Mouse (Mus musculus) CH12.LX (cell line): ENCODE measurements around the gene Gramd1a.

ENCODE experiments used
- BHLHE40 ChIP-seq: IDR thresholded peaks from 2 replicates; pipeline ENCODE4 v1.6.1; 2011; ENCODE audit warnings: mild to moderate bottlenecking, low read depth, low read length, improper control_type of control experiment
- CTCF ChIP-seq, 2 experiments: IDR thresholded peaks in 1 of 2; conservative IDR thresholded peaks in 1 of 2; 2 replicates each; pipeline ENCODE4 v1.5.1; 2011 to 2012; ENCODE audit warnings: low read depth in 2 of 2, low read length in 2 of 2, improper control_type of control experiment in 1 of 2, inconsistent platforms in 1 of 2, mild to moderate bottlenecking in 1 of 2, moderate library complexity in 1 of 2
- EP300 ChIP-seq: IDR thresholded peaks from 2 replicates; pipeline ENCODE4 v1.6.1; 2011; ENCODE audit warnings: low read length, improper control_type of control experiment
- MAX ChIP-seq: IDR thresholded peaks from 2 replicates; pipeline ENCODE4 v1.6.1; 2011; ENCODE audit warnings: low read length, improper control_type of control experiment
- MAZ ChIP-seq: IDR thresholded peaks from 2 replicates; pipeline ENCODE4 v1.6.1; 2012; ENCODE audit warnings: low read depth, mild to moderate bottlenecking, inconsistent platforms, low read length, improper control_type of control experiment, moderate library complexity
- POLR2A ChIP-seq: IDR thresholded peaks from 2 replicates; pipeline ENCODE4 v1.6.1; 2011; ENCODE audit warnings: low read depth, mild to moderate bottlenecking, improper control_type of control experiment, low read length
- SMC3 ChIP-seq: IDR thresholded peaks from 2 replicates; pipeline ENCODE4 v1.6.1; 2011; ENCODE audit warnings: low read depth, low read length, improper control_type of control experiment
- USF1 ChIP-seq: IDR thresholded peaks from 2 replicates; pipeline ENCODE4 v1.6.1; 2014; ENCODE audit warnings: low read depth, mild to moderate bottlenecking, inconsistent platforms, low read length, improper control_type of control experiment
- USF2 ChIP-seq: conservative IDR thresholded peaks from 2 replicates; pipeline ENCODE4 v1.6.1; 2011; ENCODE audit warnings: low read depth, low read length, improper control_type of control experiment
- ZKSCAN1 ChIP-seq: IDR thresholded peaks from 2 replicates; pipeline ENCODE4 v1.6.1; 2012; ENCODE audit warnings: low read depth, inconsistent platforms, low read length, improper control_type of control experiment, borderline replicate concordance

GRCm38 (mm10) chr7:31086175-31086755 lies 69.4 kb downstream of the Gramd1a start:
- no peak for TF ChIP-seq CTCF (conservative IDR thresholded peaks at IDR 0.05 in 1 of 2, IDR thresholded peaks at IDR 0.05 in 1 of 2; ENCODE audit: low read depth in 2 of 2, low read length in 2 of 2)
- no peak for TF ChIP-seq EP300
- TF ChIP-seq POLR2A: no peak
- TF ChIP-seq SMC3: no peak
- no peak for TF ChIP-seq USF2
- TF ChIP-seq ZKSCAN1: no peak
- no peak for TF ChIP-seq USF1
- TF ChIP-seq MAX: no peak
- no peak for TF ChIP-seq MAZ
- no peak for TF ChIP-seq BHLHE40
